Mouse (Mus musculus): Measurements from ENCODE around the gene Fip1l1.

- TF ChIP-seq JUN (IDR thresholded peaks at IDR 0.05; ENCODE audit: insufficient read depth, low read depth, low read length) (no peak), ZNF384 (IDR thresholded peaks at IDR 0.05; ENCODE audit: low read depth, low read length) (no peak), CTCF (conservative IDR thresholded peaks at IDR 0.05 in 1 of 2, IDR thresholded peaks at IDR 0.05 in 1 of 2; ENCODE audit: low read depth in 2 of 2, low read length in 2 of 2) (no peak), NELFE (IDR thresholded peaks at IDR 0.05; ENCODE audit: low read depth, low read length) (no peak), POLR2A (IDR thresholded peaks at IDR 0.05; ENCODE audit: low read depth, low read length) (no peak), GABPA (IDR thresholded peaks at IDR 0.05; ENCODE audit: insufficient replicate concordance, low read depth, low read length) (no peak), EP300 (IDR thresholded peaks at IDR 0.05; ENCODE audit: low read length) (no peak), ETS1 (conservative IDR thresholded peaks at IDR 0.05; ENCODE audit: low read depth, low read length) (no peak), RAD21 (IDR thresholded peaks at IDR 0.05; ENCODE audit: low read depth, low read length) (no peak)
Observed at GRCm38 (mm10) chr5:74612713-74613112, 77.5 kb downstream of the Fip1l1 start.
